Mouse (Mus musculus) lung, postnatal 0 days (tissue): ENCODE results near the gene Aldh5a1.
A peak's percentile ranks its signal among the peaks of the same experiment; 100 is the strongest.

ENCODE experiments used
- CTCF ChIP-seq: IDR thresholded peaks from 2 replicates; pipeline ENCODE4 v1.5.1; 2016; ENCODE audit warnings: antibody characterized with exemption, mild to moderate bottlenecking
- EP300 ChIP-seq: IDR thresholded peaks from 2 replicates; pipeline ENCODE4 v1.6.1; 2016; ENCODE audit warnings: antibody characterized with exemption, mild to moderate bottlenecking, control low read depth

GRCm38 (mm10) chr13:24937108-24937838 lies at the start of gene Aldh5a1:
- no peak for TF ChIP-seq EP300
- TF ChIP-seq CTCF = peak; percentile 70
